Mouse (Mus musculus) thymus, adult 2 months (tissue): Measurements from ENCODE around the gene Gprc5c. TPM values are rescaled to one million over a fixed set of nuclear protein-coding genes. Genes with fewer than 3 reads are reported as not detected.
"Not testable (repeated sequence)": the region's sequence is repeated elsewhere in the genome, so short reads cannot be mapped to it uniquely, and the experiment has no call there.

ENCODE experiments used
- DNase-seq: peaks from one replicate; pipeline ENCODE4 v3.0.0; 2021
- H3K27ac ChIP-seq: fragments of 200-500 bp; 2 replicates; pipeline ENCODE4 v1.5.1; 2012; ENCODE audit warnings: low read length, control low read depth; ENCODE audit not compliant: control insufficient read depth, insufficient read depth
- H3K27me3 ChIP-seq: fragments of 200-500 bp; 2 replicates; pipeline ENCODE4 v1.6.1; 2012; ENCODE audit warnings: mild to moderate bottlenecking, low read length, moderate library complexity, mixed read lengths; ENCODE audit not compliant: control insufficient read depth, insufficient read depth
- H3K36me3 ChIP-seq: fragments of 200-500 bp; 2 replicates; pipeline ENCODE4 v1.6.1; 2012; ENCODE audit warnings: mild to moderate bottlenecking, low read length, moderate library complexity; ENCODE audit not compliant: control insufficient read depth, insufficient read depth
- H3K4me1 ChIP-seq: fragments of 200-500 bp; replicated peaks from 2 replicates; pipeline ENCODE4 v1.6.1; 2012; ENCODE audit warnings: low read length; ENCODE audit not compliant: control insufficient read depth, insufficient read depth
- H3K4me3 ChIP-seq: fragments of 200-500 bp; 2 replicates; pipeline ENCODE4 v1.5.1; 2012; ENCODE audit warnings: mild to moderate bottlenecking, low read length, control low read depth, moderate library complexity; ENCODE audit not compliant: control insufficient read depth, insufficient read depth
- CTCF ChIP-seq: fragments of 200-500 bp; IDR thresholded peaks from 2 replicates; pipeline ENCODE4 v1.5.1; 2012; ENCODE audit warnings: mild to moderate bottlenecking, control low read depth, low read length, moderate library complexity, borderline replicate concordance; ENCODE audit not compliant: control insufficient read depth, poor library complexity, insufficient read depth; ENCODE audit errors: extremely low read depth
- POLR2A ChIP-seq: fragments of 200-500 bp; IDR thresholded peaks from 2 replicates; pipeline ENCODE4 v1.6.1; 2012; ENCODE audit warnings: mild to moderate bottlenecking, low read length, control low read depth, moderate library complexity; ENCODE audit not compliant: control insufficient read depth, poor library complexity, insufficient read depth; ENCODE audit errors: extremely low read depth
- WGBS: fragments of 180-500 bp; shearing (Covaris S2); methylation state at CpG from one replicate; pipeline ENCODE4 v1.1.7; 2018; 5-methylcytosine and 5-hydroxymethylcytosine counted together
- polyA plus RNA-seq: library from polyadenylated mRNA; depleted of rRNA; stranded (reverse); fragments of >200 nt; gene quantifications from 2 replicates; pipeline ENCODE4 v1.2.3, GENCODE M21; 2012

Gene Gprc5c
- polyA plus RNA-seq, 1 experiment, result 5.4 TPM

- no peaks in the 10 kb centered on the region for H3K36me3 ChIP-seq
- 47% methylated on average over 1 of the region's 1 CpGs for WGBS
- H3K27ac ChIP-seq, result no peak overlapping the region
- TF ChIP-seq POLR2A (no peak), CTCF (no peak)
- no peak overlapping the region for H3K4me3 ChIP-seq
- no peak for DNase-seq
- H3K4me1 ChIP-seq, result no peaks in the 10 kb centered on the region
- no peaks in the 10 kb centered on the region for H3K27me3 ChIP-seq
Observed at GRCm38 (mm10) chr11:114898026-114898425, 47.1 kb downstream of the Gprc5c start.

- Histone ChIP-seq H3K27me3 (no peaks in the 10 kb centered on the region), H3K36me3 (no peaks in the 10 kb centered on the region), H3K4me1 (no peaks in the 10 kb centered on the region), H3K4me3 (no peak overlapping the region), H3K27ac (no peak overlapping the region)
- 71% methylated on average over 4 of the region's 4 CpGs for WGBS
- no peak for TF ChIP-seq CTCF
- TF ChIP-seq POLR2A, result no peak
- DNase-seq, result no peak
Observed at GRCm38 (mm10) chr11:114903224-114903623, 52.3 kb downstream of the Gprc5c start.

GRCm38 (mm10) chr11:114907567-114907966 lies 56.6 kb downstream of the Gprc5c start:
- WGBS, result 24% methylated on average over 4 of the region's 4 CpGs

GRCm38 (mm10) chr11:114908086-114908485 lies 57.1 kb downstream of the Gprc5c start:
- Histone ChIP-seq H3K4me3 (no peak overlapping the region), H3K36me3 (no peaks in the 10 kb centered on the region), H3K27ac (no peak overlapping the region), H3K27me3 (no peaks in the 10 kb centered on the region), H3K4me1 (no peaks in the 10 kb centered on the region)
- TF ChIP-seq CTCF (no peak), POLR2A (no peak)
- 37% methylated on average over 4 of the region's 4 CpGs for WGBS
- no peak for DNase-seq

More at GRCm38 (mm10) chr11:114907567-114907966, 56.6 kb downstream of the Gprc5c start:
- Histone ChIP-seq H3K4me1 (no peaks in the 10 kb centered on the region), H3K27ac (no peak overlapping the region), H3K4me3 (no peak overlapping the region), H3K27me3 (no peaks in the 10 kb centered on the region), H3K36me3 (no peaks in the 10 kb centered on the region)
- TF ChIP-seq CTCF, result no peak
- TF ChIP-seq POLR2A, result no peak
- no peak for DNase-seq

- 52% methylated on average over 3 of the region's 3 CpGs for WGBS
- DNase-seq, H3K27ac ChIP-seq, H3K4me1 ChIP-seq, H3K36me3 ChIP-seq, H3K27me3 ChIP-seq, H3K4me3 ChIP-seq: not testable (repeated sequence)
Observed at GRCm38 (mm10) chr11:114909538-114909937, 58.6 kb downstream of the Gprc5c start.

- H3K4me1 ChIP-seq, result no peaks in the 10 kb centered on the region
- no peaks in the 10 kb centered on the region for H3K36me3 ChIP-seq
- no peak overlapping the region for H3K27ac ChIP-seq
- H3K4me3 ChIP-seq, result no peak overlapping the region
- no peaks in the 10 kb centered on the region for H3K27me3 ChIP-seq
- peak; percentile 45 for DNase-seq
- no peak for TF ChIP-seq POLR2A
- TF ChIP-seq CTCF, result peak; percentile 49; the same call in 1 of the 2 replicates
- WGBS, result 9% methylated on average over 9 of the region's 9 CpGs
Observed at GRCm38 (mm10) chr11:114912847-114913246, 61.9 kb downstream of the Gprc5c start.

GRCm38 (mm10) chr11:114914978-114915377 lies 64.0 kb downstream of the Gprc5c start:
- DNase-seq, result no peak
- WGBS, result 9% methylated on average over 7 of the region's 7 CpGs

More at GRCm38 (mm10) chr11:114914978-114915377, 64.0 kb downstream of the Gprc5c start:
- no peak overlapping the region for H3K4me3 ChIP-seq
- no peaks in the 10 kb centered on the region for H3K36me3 ChIP-seq
- H3K27ac ChIP-seq, result no peak overlapping the region
- H3K27me3 ChIP-seq, result no peaks in the 10 kb centered on the region
- no peaks in the 10 kb centered on the region for H3K4me1 ChIP-seq
- TF ChIP-seq POLR2A (no peak), CTCF (no peak)
